Mouse (Mus musculus): ENCODE measurements around the gene Tpk1. TPM values are rescaled to one million over a fixed set of nuclear protein-coding genes. Genes with fewer than 3 reads are reported as not detected.
"Not testable (repeated sequence)": the region's sequence is repeated elsewhere in the genome, so short reads cannot be mapped to it uniquely, and the experiment has no call there.

Gene Tpk1
- polyA plus RNA-seq, 1 experiment from 2014 or later, result 5.5 TPM

- H3K27ac ChIP-seq, result no peak overlapping the region
- no peaks in the 10 kb centered on the region for H3K4me1 ChIP-seq (replicated peaks)
- no peaks in the 10 kb centered on the region for H3K9me3 ChIP-seq
- H3K4me3 ChIP-seq, result no peak overlapping the region
- 90% methylated on average over 11 of the region's 11 CpGs for WGBS
- no peaks in the 10 kb centered on the region for H3K36me3 ChIP-seq
- no peak for DNase-seq (ENCODE audit: low spot score)
- no peaks in the 10 kb centered on the region for H3K27me3 ChIP-seq (ENCODE audit: insufficient read depth, poor library complexity, severe bottlenecking)
Measured at GRCm38 (mm10) chr6:43636980-43637638, 29.0 kb downstream of the Tpk1 start.

- no peak for DNase-seq (ENCODE audit: low spot score)
- Histone ChIP-seq H3K36me3 (no peaks in the 10 kb centered on the region), H3K27ac (no peak overlapping the region), H3K4me1 (replicated peaks) (no peaks in the 10 kb centered on the region), H3K9me3 (no peaks in the 10 kb centered on the region), H3K4me3 (no peak overlapping the region), H3K27me3 (ENCODE audit: insufficient read depth, poor library complexity, severe bottlenecking) (no peaks in the 10 kb centered on the region)
- WGBS, result 88% methylated on average over 3 of the region's 3 CpGs
Measured at GRCm38 (mm10) chr6:43633308-43633963, 32.6 kb downstream of the Tpk1 start.

GRCm38 (mm10) chr6:43632871-43633270, 33.2 kb downstream of the Tpk1 start:
- Histone ChIP-seq H3K27me3 (ENCODE audit: insufficient read depth, poor library complexity, severe bottlenecking) (no peaks in the 10 kb centered on the region), H3K36me3 (no peaks in the 10 kb centered on the region), H3K4me1 (replicated peaks) (no peaks in the 10 kb centered on the region), H3K27ac (no peak overlapping the region), H3K9me3 (no peaks in the 10 kb centered on the region), H3K4me3 (no peak overlapping the region)
- DNase-seq (ENCODE audit: low spot score), result no peak

GRCm38 (mm10) chr6:43623448-43623847, 42.6 kb downstream of the Tpk1 start:
- DNase-seq (ENCODE audit: low spot score); H3K4me1 ChIP-seq (replicated peaks); H3K27me3 ChIP-seq (ENCODE audit: insufficient read depth, poor library complexity, severe bottlenecking); H3K4me3 ChIP-seq; H3K27ac ChIP-seq; H3K36me3 ChIP-seq; H3K9me3 ChIP-seq: not testable (repeated sequence)
- 89% methylated on average over 6 of the region's 6 CpGs for WGBS

GRCm38 (mm10) chr6:43619258-43619657, 46.8 kb downstream of the Tpk1 start:
- WGBS, result 86% methylated on average over 3 of the region's 3 CpGs
- DNase-seq (ENCODE audit: low spot score), result no peak
- H3K36me3 ChIP-seq, result no peaks in the 10 kb centered on the region

GRCm38 (mm10) chr6:43611770-43612169, 54.3 kb downstream of the Tpk1 start:
- whole genome bisulfite sequencing, result 90% methylated on average over 2 of the region's 2 CpGs
- Histone ChIP-seq H3K36me3 (no peaks in the 10 kb centered on the region), H3K9me3 (no peaks in the 10 kb centered on the region), H3K4me3 (no peak overlapping the region), H3K27me3 (ENCODE audit: insufficient read depth, poor library complexity, severe bottlenecking) (no peaks in the 10 kb centered on the region), H3K27ac (no peak overlapping the region), H3K4me1 (replicated peaks) (no peaks in the 10 kb centered on the region)
- DNase-seq (ENCODE audit: low spot score), result no peak

More at GRCm38 (mm10) chr6:43619258-43619657, 46.8 kb downstream of the Tpk1 start:
- Histone ChIP-seq H3K9me3 (no peaks in the 10 kb centered on the region), H3K4me3 (no peak overlapping the region), H3K4me1 (replicated peaks) (no peaks in the 10 kb centered on the region), H3K27ac (no peak overlapping the region), H3K27me3 (ENCODE audit: insufficient read depth, poor library complexity, severe bottlenecking) (no peaks in the 10 kb centered on the region)

GRCm38 (mm10) chr6:43590841-43591541, 75.1 kb downstream of the Tpk1 start:
- WGBS, result 86% methylated on average over 4 of the region's 4 CpGs
- H3K27me3 ChIP-seq (ENCODE audit: insufficient read depth, poor library complexity, severe bottlenecking), result no peaks in the 10 kb centered on the region
- H3K4me3 ChIP-seq, result no peak overlapping the region
- no peak for DNase-seq (ENCODE audit: low spot score)
- H3K36me3 ChIP-seq, result no peaks in the 10 kb centered on the region
- H3K27ac ChIP-seq, result no peak overlapping the region
- H3K4me1 ChIP-seq (replicated peaks), result no peaks in the 10 kb centered on the region
- H3K9me3 ChIP-seq, result no peaks in the 10 kb centered on the region

GRCm38 (mm10) chr6:43585274-43585673, 80.8 kb downstream of the Tpk1 start:
- Histone ChIP-seq H3K4me3 (no peak overlapping the region), H3K27me3 (ENCODE audit: insufficient read depth, poor library complexity, severe bottlenecking) (no peaks in the 10 kb centered on the region), H3K4me1 (replicated peaks) (no peaks in the 10 kb centered on the region), H3K27ac (no peak overlapping the region), H3K9me3 (no peaks in the 10 kb centered on the region), H3K36me3 (no peaks in the 10 kb centered on the region)
- WGBS, result 93% methylated on average over 2 of the region's 2 CpGs
- DNase-seq (ENCODE audit: low spot score), result no peak

- no peaks in the 10 kb centered on the region for H3K4me1 ChIP-seq (replicated peaks)
- H3K9me3 ChIP-seq, result no peaks in the 10 kb centered on the region
- DNase-seq (ENCODE audit: low spot score), result no peak
- no peaks in the 10 kb centered on the region for H3K27me3 ChIP-seq (ENCODE audit: insufficient read depth, poor library complexity, severe bottlenecking)
- WGBS, result 92% methylated on average over 2 of the region's 2 CpGs
- H3K4me3 ChIP-seq, result no peak overlapping the region
- H3K36me3 ChIP-seq, result no peaks in the 10 kb centered on the region
- H3K27ac ChIP-seq, result no peak overlapping the region
Measured at GRCm38 (mm10) chr6:43581809-43582208, 84.3 kb downstream of the Tpk1 start.

GRCm38 (mm10) chr6:43567885-43568284, 98.2 kb downstream of the Tpk1 start:
- H3K27ac ChIP-seq, result no peak overlapping the region
- H3K27me3 ChIP-seq (ENCODE audit: insufficient read depth, poor library complexity, severe bottlenecking), result no peaks in the 10 kb centered on the region
- H3K4me3 ChIP-seq, result no peak overlapping the region
- no peaks in the 10 kb centered on the region for H3K36me3 ChIP-seq
- WGBS, result 95% methylated on average over 1 of the region's 1 CpGs
- no peak for DNase-seq (ENCODE audit: low spot score)
- no peaks in the 10 kb centered on the region for H3K4me1 ChIP-seq (replicated peaks)
- H3K9me3 ChIP-seq, result no peaks in the 10 kb centered on the region

GRCm38 (mm10) chr6:43562474-43562873, 103.6 kb downstream of the Tpk1 start:
- Histone ChIP-seq H3K9me3 (no peaks in the 10 kb centered on the region), H3K27me3 (ENCODE audit: insufficient read depth, poor library complexity, severe bottlenecking) (no peaks in the 10 kb centered on the region), H3K4me1 (replicated peaks) (no peaks in the 10 kb centered on the region), H3K4me3 (no peak overlapping the region), H3K27ac (no peak overlapping the region), H3K36me3 (no peaks in the 10 kb centered on the region)
- DNase-seq (ENCODE audit: low spot score), result no peak
- WGBS, result 87% methylated on average over 4 of the region's 4 CpGs

GRCm38 (mm10) chr6:43551410-43551809, 114.7 kb downstream of the Tpk1 start:
- Histone ChIP-seq H3K4me1 (replicated peaks) (no peaks in the 10 kb centered on the region), H3K36me3 (no peaks in the 10 kb centered on the region), H3K9me3 (no peaks in the 10 kb centered on the region), H3K27ac (no peak overlapping the region), H3K27me3 (ENCODE audit: insufficient read depth, poor library complexity, severe bottlenecking) (no peaks in the 10 kb centered on the region), H3K4me3 (no peak overlapping the region)
- no peak for DNase-seq (ENCODE audit: low spot score)
- 96% methylated on average over 1 of the region's 1 CpGs for WGBS

- no peaks in the 10 kb centered on the region for H3K36me3 ChIP-seq
- no peak for DNase-seq (ENCODE audit: low spot score)
- H3K4me3 ChIP-seq, result no peak overlapping the region
- H3K9me3 ChIP-seq, result no peaks in the 10 kb centered on the region
- H3K27me3 ChIP-seq (ENCODE audit: insufficient read depth, poor library complexity, severe bottlenecking), result no peaks in the 10 kb centered on the region
- WGBS, result 85% methylated on average over 1 of the region's 1 CpGs
- no peak overlapping the region for H3K27ac ChIP-seq
- no peaks in the 10 kb centered on the region for H3K4me1 ChIP-seq (replicated peaks)
Measured at GRCm38 (mm10) chr6:43546537-43546936, 119.5 kb downstream of the Tpk1 start.
